Mouse (Mus musculus): Measurements from ENCODE around the gene Akirin2.

DNA sequence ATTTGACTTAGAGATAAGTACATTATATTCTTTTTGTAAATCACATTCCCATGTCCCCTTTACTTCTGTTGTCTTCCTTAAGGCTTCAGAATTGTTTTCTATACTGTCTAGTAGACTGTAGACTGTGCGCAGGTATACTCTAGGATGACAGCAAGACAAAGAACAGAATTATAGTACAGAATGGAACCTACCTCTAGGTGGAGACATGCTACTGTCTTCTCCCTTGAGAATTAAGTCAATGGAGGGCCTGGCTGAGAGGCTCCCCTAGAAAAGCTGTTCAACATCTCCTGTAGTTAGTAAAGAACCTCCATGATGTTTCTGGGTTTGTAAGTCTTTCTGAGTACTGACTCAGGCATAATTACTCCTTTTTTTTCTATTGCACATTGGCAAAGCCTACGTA, 26.3 kb downstream of the Akirin2 start:
- TF ChIP-seq CTCF (IDR thresholded peaks at IDR 0.05; ENCODE audit: low read depth, low read length), result no peak
- TF ChIP-seq POLR2A (IDR thresholded peaks at IDR 0.05; ENCODE audit: borderline replicate concordance, low read depth, low read length), result no peak
